Mouse (Mus musculus) lung, embryonic 15.5 days (tissue): ENCODE data around the gene Calr. TPM values are rescaled to one million over a fixed set of nuclear protein-coding genes. Genes with fewer than 3 reads are reported as not detected.

Source experiments
- ATAC-seq: fragments of 200-750 bp; cut with Nextera tagmentation; 2 replicates; pipeline ENCODE4 v1.8.0; 2017; ENCODE audit warnings: moderate number of reproducible peaks, borderline replicate concordance; ENCODE audit not compliant: low FRiP score, low TSS enrichment; ENCODE audit errors: extremely low read depth
- H3K27ac ChIP-seq: fragments of 300-500 bp; sonication (generic); 2 replicates; pipeline ENCODE4 v1.5.1; 2015; ENCODE audit warnings: moderate library complexity, mild to moderate bottlenecking, inconsistent platforms
- H3K27me3 ChIP-seq: fragments of 300-500 bp; sonication (generic); 2 replicates; pipeline ENCODE4 v1.6.1; 2015; ENCODE audit warnings: inconsistent platforms
- H3K36me3 ChIP-seq: fragments of 300-500 bp; sonication (generic); 2 replicates; pipeline ENCODE4 v1.6.1; 2015; ENCODE audit warnings: inconsistent platforms
- H3K4me1 ChIP-seq: fragments of 300-500 bp; sonication (generic); 2 replicates; pipeline ENCODE4 v1.6.1; 2015; ENCODE audit warnings: inconsistent platforms
- H3K4me2 ChIP-seq: fragments of 300-500 bp; sonication (generic); 2 replicates; pipeline ENCODE4 v1.6.1; 2015; ENCODE audit warnings: inconsistent platforms, mild to moderate bottlenecking, moderate library complexity
- H3K4me3 ChIP-seq: fragments of 300-500 bp; sonication (generic); 2 replicates; pipeline ENCODE4 v1.5.1; 2015; ENCODE audit warnings: mild to moderate bottlenecking, inconsistent platforms
- H3K9ac ChIP-seq: fragments of 300-500 bp; sonication (generic); 2 replicates; pipeline ENCODE4 v1.6.1; 2015; ENCODE audit warnings: inconsistent platforms
- H3K9me3 ChIP-seq: fragments of 300-500 bp; sonication (generic); 2 replicates; pipeline ENCODE4 v1.6.1; 2016; ENCODE audit warnings: inconsistent platforms
- WGBS: fragments of 180-500 bp; shearing (Covaris S2); methylation state at CpG from one replicate; pipeline ENCODE4 v1.1.7; 2015; 5-methylcytosine and 5-hydroxymethylcytosine counted together
- microRNA-seq: library from miRNA; unstranded; fragments of <30 nt; microRNA quantifications from one replicate; pipeline ENCODE4, GENCODE M21; 2016
- polyA plus RNA-seq: library from polyadenylated mRNA; unstranded; fragments of >200 nt; fragmentation: Nextera tagmentation; extraction: Ambion mirVana; gene quantifications from 2 replicates; pipeline ENCODE4 v1.2.1, GENCODE M21; 2015

Calr gene
- polyA plus RNA-seq, 1 experiment from 2014 or later, result 1,080 TPM

DNA sequence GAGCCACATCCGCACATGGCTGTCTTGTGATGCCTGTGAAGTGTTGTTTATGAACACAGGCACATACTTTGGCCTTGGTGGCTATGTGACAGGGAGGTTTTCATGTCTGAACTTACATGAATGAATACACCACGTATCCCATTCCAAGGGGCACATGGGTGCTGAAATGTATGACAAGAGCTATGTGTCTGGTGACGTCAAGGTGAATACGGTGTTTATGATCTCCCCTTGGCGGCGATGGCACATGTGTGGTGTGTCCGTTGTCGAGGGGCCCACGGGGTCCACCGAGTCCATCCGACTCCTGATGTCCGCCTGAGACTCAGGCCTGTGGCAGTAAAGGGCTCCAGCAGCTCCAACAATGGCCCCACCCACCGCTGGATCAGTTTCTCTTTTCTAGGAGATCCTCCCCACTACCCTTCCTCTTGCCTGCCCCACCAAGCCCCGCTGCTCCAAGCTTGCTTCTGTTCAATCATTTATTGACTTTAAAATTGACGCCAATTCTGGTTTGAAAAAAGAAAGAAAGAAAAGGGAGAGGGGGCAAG lies 49.4 kb downstream of the Calr start:
- Histone ChIP-seq H3K4me2 (no peak overlapping the region), H3K4me3 (no peak overlapping the region), H3K27ac (no peak overlapping the region), H3K4me1 (peaks cover 59% of the 10 kb centered on the region), H3K27me3 (no peaks in the 10 kb centered on the region), H3K9me3 (no peaks in the 10 kb centered on the region), H3K9ac (no peak overlapping the region), H3K36me3 (peaks cover 5% of the 10 kb centered on the region; the same call in 1 of the 2 replicates)
- no peak for ATAC-seq
- WGBS, result 84% methylated on average over 15 of the region's 15 CpGs

DNA sequence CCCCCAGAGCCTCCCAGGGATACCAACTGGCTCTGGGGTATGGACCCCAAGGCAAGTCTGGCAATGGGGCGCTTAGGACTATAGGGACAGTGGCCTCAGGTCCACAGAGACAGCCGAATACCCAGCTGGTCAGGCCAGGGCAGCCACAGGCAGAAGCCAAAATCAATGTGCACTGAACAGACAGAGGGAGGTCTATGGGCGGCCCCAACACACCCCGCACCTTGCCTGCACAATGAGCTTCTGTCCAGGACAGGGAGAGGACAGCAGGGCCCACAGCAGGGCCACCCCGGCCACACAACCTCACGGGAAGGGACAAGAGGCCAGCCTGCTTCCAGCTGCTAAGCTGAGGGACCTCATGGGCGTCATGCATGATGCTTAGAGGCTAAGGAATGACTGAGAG lies 52.2 kb downstream of the Calr start:
- H3K9me3 ChIP-seq, result no peaks in the 10 kb centered on the region
- no peaks in the 10 kb centered on the region for H3K27me3 ChIP-seq
- H3K9ac ChIP-seq, result 0 out of 2 replicates have a peak overlapping the region, but pooled peaks have one; percentile 8
- 40% methylated on average over 7 of the region's 7 CpGs for WGBS
- peak overlapping the region; percentile 51 for H3K4me2 ChIP-seq
- 0 out of 2 replicates have a peak overlapping the region, but pooled peaks have one; percentile 6 for H3K4me3 ChIP-seq
- peaks cover 79% of the 10 kb centered on the region for H3K4me1 ChIP-seq
- peaks cover 5% of the 10 kb centered on the region; the same call in 1 of the 2 replicates for H3K36me3 ChIP-seq
- peak overlapping the region; percentile 89 for H3K27ac ChIP-seq
- peak; percentile 10; the same call in 1 of the 2 replicates for ATAC-seq

DNA sequence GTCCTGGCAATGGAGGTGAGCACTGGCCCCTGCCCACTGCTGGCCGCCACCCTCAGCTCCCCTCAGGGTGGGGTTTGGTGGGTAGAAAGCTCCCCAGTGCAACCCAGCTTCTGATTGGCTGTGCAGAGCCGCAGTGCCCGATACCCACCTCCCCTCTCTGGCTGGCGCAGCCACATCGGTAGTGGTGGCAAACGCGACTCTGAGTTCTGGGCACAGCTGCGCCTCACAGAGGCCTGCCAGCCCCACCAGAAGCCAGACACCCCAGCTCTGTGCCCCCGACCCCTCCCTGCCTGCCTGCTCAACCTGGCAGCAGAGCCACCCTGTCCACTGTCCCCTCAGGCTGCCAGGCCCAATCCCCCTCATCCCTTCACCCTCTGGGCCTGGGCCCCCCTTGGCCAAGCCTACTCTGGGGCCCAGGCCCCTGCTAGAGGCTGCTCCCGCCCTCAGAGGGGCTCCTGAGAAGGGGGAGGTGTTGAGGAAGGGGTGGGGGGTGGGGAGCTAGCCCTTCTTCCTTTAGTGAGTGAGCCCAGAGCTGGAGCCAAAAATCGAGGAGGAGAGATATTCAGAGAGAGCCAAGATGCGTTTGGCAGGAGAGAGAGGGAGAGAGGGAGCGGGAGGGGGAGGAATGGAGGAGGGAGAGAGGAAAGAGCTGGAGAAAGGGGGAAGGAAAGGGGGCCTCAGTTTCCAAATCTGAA lies 52.8 kb downstream of the Calr start:
- Histone ChIP-seq H3K36me3 (peaks cover 5% of the 10 kb centered on the region; the same call in 1 of the 2 replicates), H3K9ac (0 out of 2 replicates have a peak overlapping the region, but pooled peaks have one; percentile 8), H3K9me3 (no peaks in the 10 kb centered on the region), H3K4me1 (peaks cover 84% of the 10 kb centered on the region), H3K4me3 (peak overlapping the region; percentile 10; the same call in 1 of the 2 replicates), H3K27me3 (no peaks in the 10 kb centered on the region), H3K27ac (peak overlapping the region; percentile 89), H3K4me2 (peak overlapping the region; percentile 51)
- peak; percentile 82 for ATAC-seq
- 38% methylated on average over 13 of the region's 13 CpGs for WGBS

DNA sequence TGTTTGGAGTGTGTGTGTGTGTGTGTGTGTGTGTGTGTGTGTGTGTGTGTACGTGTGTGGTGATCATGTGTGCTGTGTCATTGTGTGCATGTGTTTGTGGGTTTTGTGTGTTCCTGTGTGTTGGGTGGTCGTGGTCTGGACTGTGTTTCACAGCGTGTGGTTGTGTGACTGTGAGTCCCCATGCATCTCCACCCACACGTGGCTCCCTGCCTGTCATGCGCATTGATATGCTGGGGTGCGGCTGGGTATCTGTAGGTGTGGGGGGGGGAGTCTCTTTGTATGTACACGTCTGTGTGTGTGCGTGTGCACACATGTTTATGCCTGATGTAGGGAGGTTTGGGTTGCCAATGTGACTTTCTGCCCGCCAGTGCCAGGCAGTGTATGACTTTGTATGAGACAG lies 53.6 kb downstream of the Calr start:
- no peak overlapping the region for H3K9ac ChIP-seq
- no peaks in the 10 kb centered on the region for H3K9me3 ChIP-seq
- no peak overlapping the region for H3K27ac ChIP-seq
- ATAC-seq, result no peak
- H3K36me3 ChIP-seq, result peaks cover 5% of the 10 kb centered on the region; the same call in 1 of the 2 replicates
- H3K27me3 ChIP-seq, result peaks cover 3% of the 10 kb centered on the region; the same call in 1 of the 2 replicates
- 80% methylated on average over 9 of the region's 9 CpGs for WGBS
- peaks cover 84% of the 10 kb centered on the region for H3K4me1 ChIP-seq
- H3K4me2 ChIP-seq, result no peak overlapping the region; the same call in 1 of the 2 replicates
- no peak overlapping the region for H3K4me3 ChIP-seq

DNA sequence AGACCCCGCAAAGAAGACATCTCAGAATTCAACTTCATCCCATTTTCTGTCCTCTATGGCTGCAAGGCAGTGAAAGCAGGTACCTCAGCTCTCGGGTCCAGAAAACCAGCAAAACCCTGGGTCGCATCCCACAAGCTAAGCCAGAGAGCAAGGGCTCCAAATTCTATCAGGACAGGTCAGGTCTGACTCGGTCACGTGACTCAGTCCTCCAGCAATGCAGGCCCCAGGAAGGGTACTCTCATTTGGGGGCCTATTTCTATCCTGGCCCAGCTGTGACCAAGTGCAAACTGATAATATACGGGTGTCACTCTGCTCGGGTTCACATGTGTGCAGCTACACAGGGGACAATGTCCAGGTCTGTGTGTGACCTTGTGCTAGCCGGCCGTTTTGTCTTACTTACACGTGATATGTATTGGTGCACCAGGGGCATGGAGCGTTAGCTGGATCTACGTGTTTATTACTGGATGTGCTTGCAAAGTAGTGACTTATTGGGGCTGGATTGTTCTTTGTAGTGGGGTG lies 54.2 kb downstream of the Calr start:
- Histone ChIP-seq H3K36me3 (peaks cover 5% of the 10 kb centered on the region; the same call in 1 of the 2 replicates), H3K9ac (no peak overlapping the region), H3K27ac (no peak overlapping the region), H3K9me3 (no peaks in the 10 kb centered on the region), H3K4me1 (peaks cover 84% of the 10 kb centered on the region), H3K27me3 (peaks cover 9% of the 10 kb centered on the region; the same call in 1 of the 2 replicates), H3K4me2 (no peak overlapping the region), H3K4me3 (no peak overlapping the region)
- no peak for ATAC-seq
- 77% methylated on average over 12 of the region's 12 CpGs for WGBS

Small RNA genes within 50 kb of the gene (microRNA-seq; reads per million reads assigned to microRNA genes)
- gene Mir7069, result 3.2 reads per million, percentile 14 among the genes with 10 or more reads in this experiment

Other genes starting within 250 kb of the Calr start
- gene Ier2, start 184.1 kb downstream of the Calr start, polyA plus RNA-seq, result 91.2 and 92.0 TPM in 2 replicates
- gene Trmt1, start 160.6 kb downstream of the Calr start, polyA plus RNA-seq, result 57.5 and 58.4 TPM in 2 replicates
- gene Nacc1, start 159.1 kb downstream of the Calr start, polyA plus RNA-seq, result 20.2 and 21.6 TPM in 2 replicates
- gene Lyl1, start 145.5 kb downstream of the Calr start, polyA plus RNA-seq, result 11.9 and 12.1 TPM in 2 replicates
- 3.4 and 4.4 TPM in 2 replicates for gene G430095P16Rik, start 123.9 kb downstream of the Calr start, polyA plus RNA-seq
- 39.2 and 42.7 TPM in 2 replicates for gene Nfix, start 46.6 kb downstream of the Calr start, polyA plus RNA-seq
- 6.0 and 6.3 TPM in 2 replicates for gene Dand5, start 24.1 kb downstream of the Calr start, polyA plus RNA-seq
- gene Gadd45gip1, start 15.4 kb downstream of the Calr start, polyA plus RNA-seq, result 43.4 and 47.0 TPM in 2 replicates
- 112 and 127 TPM in 2 replicates for gene Rad23a, start 6.3 kb downstream of the Calr start, polyA plus RNA-seq
- 96.9 and 98.9 TPM in 2 replicates for gene Farsa, start 10.1 kb upstream of the Calr start, polyA plus RNA-seq
- 69.6 and 72.1 TPM in 2 replicates for gene Syce2, start 25.2 kb upstream of the Calr start, polyA plus RNA-seq
- gene Gcdh, start 47.0 kb upstream of the Calr start, polyA plus RNA-seq, result 34.9 and 35.7 TPM in 2 replicates
- gene Klf1, start 55.0 kb upstream of the Calr start, polyA plus RNA-seq, result 1.6 and 3.1 TPM in 2 replicates
- gene Dnase2a, start 61.6 kb upstream of the Calr start, polyA plus RNA-seq, result 14.8 and 15.4 TPM in 2 replicates
- 0.49 TPM in 2 replicates for gene Mast1, start 90.4 kb upstream of the Calr start, polyA plus RNA-seq
- 0.12 and 0.13 TPM in 2 replicates for gene Rtbdn, start 100.1 kb upstream of the Calr start, polyA plus RNA-seq
- not detected in 2 replicates for gene Gm49661, start 122.5 kb upstream of the Calr start, polyA plus RNA-seq
- gene Prdx2, start 122.7 kb upstream of the Calr start, polyA plus RNA-seq, result 727 and 733 TPM in 2 replicates
- gene Rnaseh2a, start 122.8 kb upstream of the Calr start, polyA plus RNA-seq, result 114 and 120 TPM in 2 replicates
- gene Junb, start 131.8 kb upstream of the Calr start, polyA plus RNA-seq, result 17.4 and 20.5 TPM in 2 replicates
- 23.2 and 23.9 TPM in 2 replicates for gene Hook2, start 143.7 kb upstream of the Calr start, polyA plus RNA-seq
- gene Best2, start 167.6 kb upstream of the Calr start, polyA plus RNA-seq, result not detected in 2 replicates
- gene Asna1, start 178.3 kb upstream of the Calr start, polyA plus RNA-seq, result 124 and 128 TPM in 2 replicates
- 107 and 118 TPM in 2 replicates for gene Trir, start 179.9 kb upstream of the Calr start, polyA plus RNA-seq
- 29.1 and 32.3 TPM in 2 replicates for gene Tnpo2, start 190.0 kb upstream of the Calr start, polyA plus RNA-seq
- gene Fbxw9, start 213.1 kb upstream of the Calr start, polyA plus RNA-seq, result 27.9 and 28.4 TPM in 2 replicates
- not detected in 2 replicates for gene Gm5741, start 221.0 kb upstream of the Calr start, polyA plus RNA-seq
- 54.4 and 56.8 TPM in 2 replicates for gene Dhps, start 224.8 kb upstream of the Calr start, polyA plus RNA-seq
- gene Wdr83os, start 233.8 kb upstream of the Calr start, polyA plus RNA-seq, result 140 and 145 TPM in 2 replicates
- 44.3 and 44.7 TPM in 2 replicates for gene Wdr83, start 234.4 kb upstream of the Calr start, polyA plus RNA-seq
- 35.9 and 40.1 TPM in 2 replicates for gene Man2b1, start 236.3 kb upstream of the Calr start, polyA plus RNA-seq